Mouse (Mus musculus) ES-CJ7 (cell line): ENCODE measurements around the gene Kank1.

Source experiments
- DNase-seq: peaks from one replicate; pipeline ENCODE4 v3.0.0; 2011; ENCODE audit warnings: low read depth, low spot score

Gene Kank1

GRCm38 (mm10) chr19:25438246-25438645, 201.5 kb downstream of the Kank1 start:
- DNase-seq: no peak

- no peak for DNase-seq
Observed at GRCm38 (mm10) chr19:25439807-25440206, 203.0 kb downstream of the Kank1 start.

- DNase-seq: no peak
Observed at GRCm38 (mm10) chr19:25440736-25441135, 204.0 kb downstream of the Kank1 start.

GRCm38 (mm10) chr19:25445054-25445453, 208.3 kb downstream of the Kank1 start:
- peak; percentile 74 for DNase-seq

- no peak for DNase-seq
Observed at GRCm38 (mm10) chr19:25445842-25446241, 209.1 kb downstream of the Kank1 start.

GRCm38 (mm10) chr19:25446683-25447082, 209.9 kb downstream of the Kank1 start:
- no peak for DNase-seq

GRCm38 (mm10) chr19:25447373-25447772, 210.6 kb downstream of the Kank1 start:
- DNase-seq: no peak

- DNase-seq: peak; percentile 55
Observed at GRCm38 (mm10) chr19:25450869-25451629, 214.3 kb downstream of the Kank1 start.

- no peak for DNase-seq
Observed at GRCm38 (mm10) chr19:25453146-25453545, 216.4 kb downstream of the Kank1 start.

- DNase-seq: no peak
Observed at GRCm38 (mm10) chr19:25460760-25461159, 224.0 kb downstream of the Kank1 start.

- no peak for DNase-seq
Observed at GRCm38 (mm10) chr19:25461553-25462320, 225.0 kb downstream of the Kank1 start.

- DNase-seq: peak; percentile 60
Observed at GRCm38 (mm10) chr19:25475806-25476205, 239.0 kb downstream of the Kank1 start.

- DNase-seq: peak; percentile 94
Observed at GRCm38 (mm10) chr19:25479152-25479669, 242.4 kb downstream of the Kank1 start.

- no peak for DNase-seq
Observed at GRCm38 (mm10) chr19:25480820-25481219, 244.0 kb downstream of the Kank1 start.
